Mouse (Mus musculus) gastrocnemius, postnatal 36 days (tissue): ENCODE results near the gene Fzd9. TPM values are rescaled to one million over a fixed set of nuclear protein-coding genes. Genes with fewer than 3 reads are reported as not detected.

Experiments used
- microRNA-seq, 2 experiments: library from miRNA; unstranded; fragments of <30 nt; microRNA quantifications; one replicate each; pipeline ENCODE4 v1.2.0; 2021
- total RNA-seq, 2 experiments: library from RNA; stranded (reverse); gene quantifications; 2 replicates each; pipeline ENCODE4 v1.2.3; 2021

The Fzd9 gene
- total RNA-seq, 2 experiments from 2014 or later, result 19.1 to 27.1 TPM

Small RNA genes within 50 kb of the gene (microRNA-seq; reads per million reads assigned to microRNA genes)
- gene Gm25315, result 0 reads per million in 2 experiments

Other genes with a start within 250 kb of the Fzd9 start
- gene Abhd11, start 242.1 kb downstream of the Fzd9 start, total RNA-seq, result 10 to 100 TPM; 51.6 to 57.0 TPM
- under 1 TPM; 0.59 to 0.74 TPM for gene Stx1a, start 227.7 kb downstream of the Fzd9 start, total RNA-seq
- 10 to 100 TPM; 25.4 to 27.3 TPM for gene Dnajc30, start 187.0 kb downstream of the Fzd9 start, total RNA-seq
- 10 to 100 TPM; 26.9 to 30.0 TPM for gene Bud23, start 186.3 kb downstream of the Fzd9 start, total RNA-seq
- under 1 TPM; 0.33 to 0.49 TPM for gene Vps37d, start 173.0 kb downstream of the Fzd9 start, total RNA-seq
- gene Mlxipl, start 161.3 kb downstream of the Fzd9 start, total RNA-seq, result 10 to 100 TPM; 62.4 to 79.9 TPM
- 1 to 10 TPM; 9.7 to 9.8 TPM for gene Tbl2, start 101.6 kb downstream of the Fzd9 start, total RNA-seq
- 10 to 100 TPM; 23.6 to 26.9 TPM for gene Bcl7b, start 82.9 kb downstream of the Fzd9 start, total RNA-seq
- gene Baz1b, start 64.0 kb downstream of the Fzd9 start, total RNA-seq, result 10 to 100 TPM; 26.1 to 26.3 TPM
- not detected for gene Fkbp6, start 98.8 kb upstream of the Fzd9 start, total RNA-seq
- gene Trim50, start 102.1 kb upstream of the Fzd9 start, total RNA-seq, result not detected
- gene Nsun5, start 118.7 kb upstream of the Fzd9 start, total RNA-seq, result 1 to 10 TPM; 7.5 to 9.2 TPM
- gene Pom121, start 143.3 kb upstream of the Fzd9 start, total RNA-seq, result 1 to 10 TPM; 7.5 to 9.3 TPM